Mouse (Mus musculus) erythroblast, embryonic 14.5 days (primary cell): ENCODE measurements around the gene B430306N03Rik.

Source experiments
- GATA1 ChIP-seq: IDR thresholded peaks from 2 replicates; pipeline ENCODE4 v1.6.1; 2012; ENCODE audit warnings: low read length, inconsistent platforms, mixed read lengths
- TAL1 ChIP-seq: IDR thresholded peaks from 3 replicates; pipeline ENCODE4 v1.6.1; 2012; ENCODE audit warnings: low read length, inconsistent platforms, mixed read lengths

DNA sequence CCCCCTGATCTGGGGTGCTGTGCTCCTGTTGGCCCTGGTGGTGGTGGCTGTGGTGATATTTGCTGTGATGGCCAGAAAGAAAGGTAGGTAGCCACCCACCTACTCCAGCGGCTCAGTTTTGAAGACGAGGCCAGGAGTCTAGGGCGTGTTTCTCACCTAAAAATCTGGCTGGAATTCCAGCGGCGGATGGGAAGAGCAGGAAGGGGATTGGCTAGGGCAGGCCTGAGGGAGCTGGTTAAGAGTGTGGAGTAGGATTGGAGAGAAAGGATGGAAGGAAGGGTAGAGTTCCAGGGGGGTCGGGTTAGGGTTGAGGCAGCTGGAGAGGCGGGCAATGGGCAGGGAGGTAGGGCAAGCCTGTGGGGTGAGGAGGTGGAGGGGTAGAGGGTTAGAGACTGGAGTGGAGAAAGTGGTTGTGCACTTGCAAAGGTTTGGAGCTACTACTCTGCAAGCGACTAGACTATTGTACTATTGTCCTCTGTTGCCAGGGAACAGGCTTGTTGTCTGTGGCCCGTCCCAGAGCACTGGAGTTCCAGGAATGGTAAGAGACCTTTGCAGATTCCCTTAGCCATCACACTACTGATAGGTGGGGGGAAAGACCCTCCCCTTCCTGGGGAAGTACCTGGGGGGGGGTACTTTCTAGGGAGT is 49.7 kb downstream of the B430306N03Rik start:
- TF ChIP-seq GATA1: no peak
- TF ChIP-seq TAL1: no peak
